Mouse (Mus musculus) retina, postnatal 7 days (tissue): ENCODE measurements at regions not wholly inside any gene's neighbourhood (a gene's known extent, or its start where the extent isn't known, plus 50 kb on each side); places are given as distances from the start of the nearest gene placed in this dataset.
"Not testable (repeated sequence)": the region's sequence is repeated elsewhere in the genome, so short reads cannot be mapped to it uniquely, and the experiment has no call there.

Experiments used
- DNase-seq: peaks from one replicate; pipeline ENCODE4 v3.0.0-alpha.2; 2012; ENCODE audit warnings: low read depth, low spot score

GRCm38 (mm10) chr15:32749971-32750370 lies 505.4 kb downstream of the Sema5a start:
- no peak for DNase-seq

- DNase-seq, result no peak
Measured at GRCm38 (mm10) chr15:32751991-32752390, 507.4 kb downstream of the Sema5a start.

GRCm38 (mm10) chr15:32760141-32760540 lies 515.5 kb downstream of the Sema5a start:
- no peak for DNase-seq

- peak; percentile 32 for DNase-seq
Measured at GRCm38 (mm10) chr15:32766011-32766701, 521.5 kb downstream of the Sema5a start.

- no peak for DNase-seq
Measured at GRCm38 (mm10) chr15:32766746-32767471, 522.3 kb downstream of the Sema5a start.

- DNase-seq, result not testable (repeated sequence)
Measured at GRCm38 (mm10) chr15:32778226-32778598, 533.6 kb downstream of the Sema5a start.

GRCm38 (mm10) chr15:32778599-32779273 lies 534.1 kb downstream of the Sema5a start:
- peak; percentile 52 for DNase-seq

GRCm38 (mm10) chr15:32779274-32779615 lies 534.6 kb downstream of the Sema5a start:
- not testable (repeated sequence) for DNase-seq

GRCm38 (mm10) chr15:32781609-32782008 lies 537.0 kb downstream of the Sema5a start:
- DNase-seq, result not testable (repeated sequence)

- DNase-seq, result no peak
Measured at GRCm38 (mm10) chr15:32799222-32799621, 554.6 kb downstream of the Sema5a start.

- DNase-seq, result no peak
Measured at GRCm38 (mm10) chr15:32810849-32811632, 566.4 kb downstream of the Sema5a start.

- peak; percentile 29 for DNase-seq
Measured at GRCm38 (mm10) chr15:32839966-32840365, 595.4 kb downstream of the Sema5a start.
